Mouse (Mus musculus) myocyte (in vitro differentiated cells): Measurements from ENCODE around the gene Tor1aip1. TPM values are rescaled to one million over a fixed set of nuclear protein-coding genes. Genes with fewer than 3 reads are reported as not detected.
A peak's percentile ranks its signal among the peaks of the same experiment; 100 is the strongest.

Experiments used
- H3K27me3 ChIP-seq: one replicate; pipeline ENCODE4 v1.6.1; 2011; ENCODE audit not compliant: control insufficient read depth, insufficient read depth, insufficient read length
- H3K36me3 ChIP-seq: one replicate; pipeline ENCODE4 v1.6.1; 2011; ENCODE audit not compliant: control insufficient read depth, insufficient read depth
- H3K4me2 ChIP-seq: one replicate; pipeline ENCODE4 v1.6.1; 2011; ENCODE audit warnings: low read depth, control low read depth
- H3K4me3 ChIP-seq: one replicate; pipeline ENCODE4 v1.5.1; 2011; ENCODE audit warnings: mild to moderate bottlenecking, control low read depth, moderate library complexity
- H3K79me2 ChIP-seq: one replicate; pipeline ENCODE4 v1.6.1; 2011; ENCODE audit not compliant: control insufficient read depth, insufficient read depth
- H3ac ChIP-seq: one replicate; pipeline ENCODE4 v1.6.1; 2011; ENCODE audit not compliant: control insufficient read depth, insufficient read length
- CEBPB ChIP-seq: IDR thresholded peaks from 2 replicates; pipeline ENCODE4 v1.6.1; 2011; ENCODE audit warnings: mild to moderate bottlenecking, moderate library complexity; ENCODE audit not compliant: poor library complexity, insufficient read depth, severe bottlenecking
- E2F4 ChIP-seq: IDR thresholded peaks from one replicate; pipeline ENCODE4 v1.6.1; 2011; ENCODE audit warnings: mild to moderate bottlenecking, control low read depth, moderate library complexity; ENCODE audit not compliant: insufficient read depth
- MAX ChIP-seq: IDR thresholded peaks from one replicate; pipeline ENCODE4 v1.6.1; 2011; ENCODE audit warnings: low read depth, mild to moderate bottlenecking, control low read depth
- MYOD1 ChIP-seq, 3 experiments: IDR thresholded peaks; one replicate each; pipeline ENCODE4 v1.6.1; 2011; ENCODE audit warnings: control low read depth in 2 of 3, low read depth in 2 of 3, mild to moderate bottlenecking in 2 of 3, moderate library complexity in 1 of 3; ENCODE audit not compliant: insufficient read length in 2 of 3, control insufficient read depth in 1 of 3
- MYOG ChIP-seq, 3 experiments: IDR thresholded peaks; one replicate each; pipeline ENCODE4 v1.6.1; 2011; ENCODE audit warnings: control low read depth in 2 of 3, low read depth in 2 of 3, mild to moderate bottlenecking in 2 of 3; ENCODE audit not compliant: insufficient read length in 2 of 3, control insufficient read depth in 1 of 3, insufficient read depth in 1 of 3
- POLR2A ChIP-seq: IDR thresholded peaks from one replicate; pipeline ENCODE4 v1.6.1; 2011; ENCODE audit warnings: low read depth, mild to moderate bottlenecking, control low read depth, moderate library complexity; ENCODE audit not compliant: insufficient read length
- POLR2AphosphoS2 ChIP-seq: IDR thresholded peaks from one replicate; pipeline ENCODE4 v1.6.1; 2011; ENCODE audit warnings: low read depth, control low read depth; ENCODE audit not compliant: insufficient read length
- REST ChIP-seq: IDR thresholded peaks from one replicate; pipeline ENCODE4 v1.6.1; 2011; ENCODE audit warnings: mild to moderate bottlenecking, control low read depth, moderate library complexity; ENCODE audit not compliant: insufficient read depth, insufficient read length
- SRF ChIP-seq: IDR thresholded peaks from one replicate; pipeline ENCODE4 v1.6.1; 2011; ENCODE audit warnings: low read depth; ENCODE audit not compliant: control insufficient read depth, insufficient read length
- TCF12 ChIP-seq: IDR thresholded peaks from one replicate; pipeline ENCODE4 v1.6.1; 2011; ENCODE audit warnings: mild to moderate bottlenecking, control low read depth; ENCODE audit not compliant: poor library complexity, insufficient read depth, severe bottlenecking
- TCF3 ChIP-seq: IDR thresholded peaks from one replicate; pipeline ENCODE4 v1.6.1; 2011; ENCODE audit warnings: low read depth, control low read depth; ENCODE audit not compliant: insufficient read length
- USF1 ChIP-seq: IDR thresholded peaks from one replicate; pipeline ENCODE4 v1.6.1; 2011; ENCODE audit warnings: low read depth, mild to moderate bottlenecking, control low read depth, moderate library complexity
- polyA plus RNA-seq: library from polyadenylated mRNA; unstranded; fragments of >200 nt; fragmentation: generic; extraction: Trizol; gene quantifications from one replicate; pipeline ENCODE4 v1.2.1, GENCODE M21; 2012; ENCODE audit warnings: missing spikeins

The Tor1aip1 gene
- polyA plus RNA-seq: 15.8 TPM

GRCm38 (mm10) chr1:156035930-156036737 is at the start of gene Tor1aip1:
TSS of gene Tor1aip1 (minus strand) at chr1:156036480.
- H3ac ChIP-seq: peak within 1 kb of the TSS; percentile 40
- H3K4me2 ChIP-seq: peak within 1 kb of the TSS; percentile 97
- TF ChIP-seq CEBPB (peak; percentile 62; the same call in 1 of the 2 replicates), MYOG (IDR thresholded peaks at IDR 0.05; ENCODE audit: control insufficient read depth in 1 of 3, insufficient read depth in 1 of 3, insufficient read length in 2 of 3, low read depth in 2 of 3) (peak in 1 of 3 experiments; percentile 68), MYOD1 (IDR thresholded peaks at IDR 0.05; ENCODE audit: control insufficient read depth in 1 of 3, insufficient read length in 2 of 3, low read depth in 2 of 3) (peak in 1 of 3 experiments; percentile 40), MAX (no peak), POLR2AphosphoS2 (peak; percentile 71), USF1 (no peak), REST (no peak), POLR2A (peak; percentile 66), SRF (no peak), E2F4 (peak; percentile 35), TCF3 (no peak), TCF12 (no peak)
- H3K27me3 ChIP-seq: no peaks in the 10 kb centered on the region
- peaks cover 9% of the 10 kb centered on the region for H3K36me3 ChIP-seq
- peak within 1 kb of the TSS; percentile 75 for H3K4me3 ChIP-seq
- H3K79me2 ChIP-seq: peaks cover 51% of the 10 kb centered on the region

GRCm38 (mm10) chr1:156085770-156086169 is 49.5 kb upstream of the Tor1aip1 start:
- no peak for TF ChIP-seq TCF3
- TF ChIP-seq POLR2A: no peak
- no peak for TF ChIP-seq CEBPB
- TF ChIP-seq MAX: no peak
- no peak for TF ChIP-seq USF1
- TF ChIP-seq MYOG (IDR thresholded peaks at IDR 0.05; ENCODE audit: control insufficient read depth in 1 of 3, insufficient read depth in 1 of 3, insufficient read length in 2 of 3, low read depth in 2 of 3): no peak
- no peak for TF ChIP-seq SRF
- TF ChIP-seq TCF12: no peak
- no peak for TF ChIP-seq POLR2AphosphoS2
- TF ChIP-seq E2F4: no peak
- no peak for TF ChIP-seq MYOD1 (IDR thresholded peaks at IDR 0.05; ENCODE audit: control insufficient read depth in 1 of 3, insufficient read length in 2 of 3, low read depth in 2 of 3)
- TF ChIP-seq REST: no peak

GRCm38 (mm10) chr1:156084603-156085002 is 48.3 kb upstream of the Tor1aip1 start:
- Histone ChIP-seq H3K4me3 (no peak overlapping the region), H3K4me2 (no peak overlapping the region), H3K27me3 (no peaks in the 10 kb centered on the region), H3ac (no peak overlapping the region), H3K36me3 (no peaks in the 10 kb centered on the region), H3K79me2 (no peaks in the 10 kb centered on the region)
- TF ChIP-seq TCF12 (no peak), SRF (no peak), TCF3 (no peak), CEBPB (no peak), REST (no peak), POLR2AphosphoS2 (no peak), MAX (no peak), MYOG (IDR thresholded peaks at IDR 0.05; ENCODE audit: control insufficient read depth in 1 of 3, insufficient read depth in 1 of 3, insufficient read length in 2 of 3, low read depth in 2 of 3) (no peak), MYOD1 (IDR thresholded peaks at IDR 0.05; ENCODE audit: control insufficient read depth in 1 of 3, insufficient read length in 2 of 3, low read depth in 2 of 3) (no peak), POLR2A (no peak), E2F4 (no peak), USF1 (no peak)

More at GRCm38 (mm10) chr1:156085770-156086169, 49.5 kb upstream of the Tor1aip1 start:
- Histone ChIP-seq H3ac (no peak overlapping the region), H3K79me2 (no peaks in the 10 kb centered on the region), H3K4me2 (no peak overlapping the region), H3K36me3 (no peaks in the 10 kb centered on the region), H3K27me3 (no peaks in the 10 kb centered on the region), H3K4me3 (no peak overlapping the region)

GRCm38 (mm10) chr1:156077655-156078054 is 41.4 kb upstream of the Tor1aip1 start:
- no peaks in the 10 kb centered on the region for H3K27me3 ChIP-seq
- no peak overlapping the region for H3ac ChIP-seq
- no peaks in the 10 kb centered on the region for H3K36me3 ChIP-seq
- no peak overlapping the region for H3K4me3 ChIP-seq
- TF ChIP-seq MAX (no peak), MYOD1 (IDR thresholded peaks at IDR 0.05; ENCODE audit: control insufficient read depth in 1 of 3, insufficient read length in 2 of 3, low read depth in 2 of 3) (no peak), E2F4 (no peak), REST (no peak), MYOG (IDR thresholded peaks at IDR 0.05; ENCODE audit: control insufficient read depth in 1 of 3, insufficient read depth in 1 of 3, insufficient read length in 2 of 3, low read depth in 2 of 3) (no peak)
- no peaks in the 10 kb centered on the region for H3K79me2 ChIP-seq
- no peak overlapping the region for H3K4me2 ChIP-seq
